Mouse (Mus musculus) limb, embryonic 14.5 days (tissue): ENCODE results near the gene Agbl1. TPM values are rescaled to one million over a fixed set of nuclear protein-coding genes. Genes with fewer than 3 reads are reported as not detected.

ENCODE experiments used
- ATAC-seq: fragments of 200-750 bp; cut with Nextera tagmentation; 2 replicates; pipeline ENCODE4 v1.8.0; 2017; ENCODE audit warnings: low read depth, moderate number of reproducible peaks, moderate TSS enrichment; ENCODE audit not compliant: low FRiP score
- DNase-seq: peaks from one replicate; pipeline ENCODE4 v3.0.0-alpha.2; 2015; ENCODE audit warnings: low spot score
- H3K27ac ChIP-seq: fragments of 300-500 bp; sonication (generic); replicated peaks from 2 replicates; pipeline ENCODE4 v1.5.1; 2014; ENCODE audit warnings: low read depth, mild to moderate bottlenecking, low read length, moderate library complexity, mixed read lengths
- H3K27me3 ChIP-seq: fragments of 300-500 bp; sonication (generic); 2 replicates; pipeline ENCODE4 v1.6.1; 2014; ENCODE audit warnings: low read length, mixed read lengths; ENCODE audit not compliant: control insufficient read depth, insufficient read depth
- H3K36me3 ChIP-seq: fragments of 300-500 bp; sonication (generic); 2 replicates; pipeline ENCODE4 v1.6.1; 2014; ENCODE audit warnings: mild to moderate bottlenecking, low read length, moderate library complexity, mixed read lengths; ENCODE audit not compliant: control insufficient read depth, insufficient read depth
- H3K4me1 ChIP-seq: fragments of 300-500 bp; sonication (generic); 2 replicates; pipeline ENCODE4 v1.6.1; 2014; ENCODE audit warnings: antibody characterized with exemption, low read length, mixed read lengths; ENCODE audit not compliant: control insufficient read depth, insufficient read depth
- H3K4me2 ChIP-seq: fragments of 300-500 bp; sonication (generic); replicated peaks from 2 replicates; pipeline ENCODE4 v1.6.1; 2014; ENCODE audit warnings: low read depth, mild to moderate bottlenecking, low read length, moderate library complexity; ENCODE audit not compliant: severe bottlenecking
- H3K4me3 ChIP-seq: fragments of 300-500 bp; sonication (generic); replicated peaks from 2 replicates; pipeline ENCODE4 v1.5.1; 2014; ENCODE audit warnings: low read length
- H3K9ac ChIP-seq: fragments of 300-500 bp; sonication (generic); 2 replicates; pipeline ENCODE4 v1.6.1; 2014; ENCODE audit warnings: mild to moderate bottlenecking, low read depth, low read length, moderate library complexity; ENCODE audit not compliant: severe bottlenecking
- H3K9me3 ChIP-seq: fragments of 300-500 bp; sonication (generic); 2 replicates; pipeline ENCODE4 v1.6.1; 2016; ENCODE audit warnings: low read length; ENCODE audit not compliant: control insufficient read depth
- POLR2A ChIP-seq: fragments of 200-500 bp; IDR thresholded peaks from 2 replicates; pipeline ENCODE4 v1.8.0; 2012; ENCODE audit warnings: inconsistent platforms, mild to moderate bottlenecking, moderate library complexity, borderline replicate concordance; ENCODE audit not compliant: insufficient read depth, insufficient read length; ENCODE audit errors: extremely low read depth
- WGBS: fragments of 180-500 bp; shearing (Covaris S2); extraction: QIAGEN DNeasy Blood & Tissue Kit; methylation state at CpG from one replicate; pipeline ENCODE4 v1.1.7; 2014; 5-methylcytosine and 5-hydroxymethylcytosine counted together
- polyA plus RNA-seq, 2 experiments: library from polyadenylated mRNA; depleted of rRNA in 1 of 2; stranded (reverse) in 1 of 2; unstranded in 1 of 2; fragments of >200 nt; fragmentation: Nextera tagmentation in 1 of 2; extraction: Ambion mirVana in 1 of 2; gene quantifications; 2 replicates each; pipeline versions ENCODE4 v1.2.1 to v1.2.3; 2012 to 2014

Agbl1 gene
- polyA plus RNA-seq, 2 experiments, result 0.14 to 0.15 TPM

- no peak for ATAC-seq
- DNase-seq, result no peak
- no peak for TF ChIP-seq POLR2A
- Histone ChIP-seq H3K9ac (no peak overlapping the region), H3K27me3 (no peaks in the 10 kb centered on the region), H3K4me1 (no peaks in the 10 kb centered on the region), H3K4me3 (no peak overlapping the region), H3K4me2 (no peak overlapping the region), H3K9me3 (no peaks in the 10 kb centered on the region), H3K36me3 (no peaks in the 10 kb centered on the region), H3K27ac (no peak overlapping the region)
Observed at GRCm38 (mm10) chr7:76918871-76919270, 689.2 kb downstream of the Agbl1 start.

GRCm38 (mm10) chr7:76921671-76922070 lies 692.0 kb downstream of the Agbl1 start:
- DNase-seq (no peak), ATAC-seq (no peak)
- 60% methylated on average over 2 of the region's 2 CpGs for WGBS
- no peaks in the 10 kb centered on the region for H3K4me1 ChIP-seq
- H3K9ac ChIP-seq, result no peak overlapping the region
- no peaks in the 10 kb centered on the region for H3K9me3 ChIP-seq
- no peak overlapping the region for H3K4me3 ChIP-seq
- H3K4me2 ChIP-seq, result no peak overlapping the region
- H3K27ac ChIP-seq, result no peak overlapping the region
- no peak for TF ChIP-seq POLR2A
- no peaks in the 10 kb centered on the region for H3K36me3 ChIP-seq
- H3K27me3 ChIP-seq, result no peaks in the 10 kb centered on the region

- H3K27ac ChIP-seq, result no peak overlapping the region
- no peak overlapping the region for H3K4me3 ChIP-seq
- no peaks in the 10 kb centered on the region for H3K27me3 ChIP-seq
- H3K4me2 ChIP-seq, result no peak overlapping the region
- no peaks in the 10 kb centered on the region for H3K4me1 ChIP-seq
- DNase-seq, result no peak
- H3K9me3 ChIP-seq, result no peaks in the 10 kb centered on the region
- H3K36me3 ChIP-seq, result no peaks in the 10 kb centered on the region
- no peak for TF ChIP-seq POLR2A
- ATAC-seq, result no peak
- H3K9ac ChIP-seq, result no peak overlapping the region
Observed at GRCm38 (mm10) chr7:76935219-76935618, 705.5 kb downstream of the Agbl1 start.

DNA sequence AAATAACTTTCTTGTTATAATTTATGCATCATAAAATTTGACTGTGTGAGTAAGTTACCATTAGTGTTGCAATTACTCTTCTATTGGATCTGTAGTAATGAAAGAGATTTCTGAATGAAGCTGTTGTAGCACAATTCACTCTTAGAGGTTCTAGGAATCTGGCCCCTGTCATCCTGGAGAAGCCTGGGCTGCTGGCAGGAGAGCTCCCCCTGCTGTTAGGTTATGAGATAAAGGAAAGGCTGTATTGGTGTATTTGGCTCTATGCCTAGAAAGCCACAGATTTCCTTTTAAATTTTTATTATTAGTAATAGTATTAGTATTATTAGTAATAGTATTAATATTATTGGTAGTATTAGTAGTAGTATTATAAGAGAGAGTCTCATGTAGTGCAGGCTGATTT lies 711.8 kb downstream of the Agbl1 start:
- DNase-seq (peak; percentile 14), ATAC-seq (no peak)
- H3K36me3 ChIP-seq, result no peaks in the 10 kb centered on the region
- no peak overlapping the region for H3K4me3 ChIP-seq
- TF ChIP-seq POLR2A, result no peak
- H3K4me2 ChIP-seq, result no peak overlapping the region
- H3K9me3 ChIP-seq, result no peaks in the 10 kb centered on the region
- H3K9ac ChIP-seq, result no peak overlapping the region
- H3K27ac ChIP-seq, result no peak overlapping the region
- no peaks in the 10 kb centered on the region for H3K27me3 ChIP-seq
- no peaks in the 10 kb centered on the region for H3K4me1 ChIP-seq

GRCm38 (mm10) chr7:76971334-76971733 lies 741.6 kb downstream of the Agbl1 start:
- no peak for TF ChIP-seq POLR2A
- H3K4me2 ChIP-seq, result no peak overlapping the region
- WGBS, result 17% methylated on average over 3 of the region's 3 CpGs
- 0 out of 2 replicates have a peak, but pooled peaks cover 3% of the 10 kb centered on the region for H3K9me3 ChIP-seq
- no peak overlapping the region for H3K27ac ChIP-seq
- ATAC-seq, result no peak
- no peaks in the 10 kb centered on the region for H3K4me1 ChIP-seq
- H3K36me3 ChIP-seq, result no peaks in the 10 kb centered on the region
- H3K9ac ChIP-seq, result no peak overlapping the region
- no peaks in the 10 kb centered on the region for H3K27me3 ChIP-seq
- H3K4me3 ChIP-seq, result no peak overlapping the region
- no peak for DNase-seq

DNA sequence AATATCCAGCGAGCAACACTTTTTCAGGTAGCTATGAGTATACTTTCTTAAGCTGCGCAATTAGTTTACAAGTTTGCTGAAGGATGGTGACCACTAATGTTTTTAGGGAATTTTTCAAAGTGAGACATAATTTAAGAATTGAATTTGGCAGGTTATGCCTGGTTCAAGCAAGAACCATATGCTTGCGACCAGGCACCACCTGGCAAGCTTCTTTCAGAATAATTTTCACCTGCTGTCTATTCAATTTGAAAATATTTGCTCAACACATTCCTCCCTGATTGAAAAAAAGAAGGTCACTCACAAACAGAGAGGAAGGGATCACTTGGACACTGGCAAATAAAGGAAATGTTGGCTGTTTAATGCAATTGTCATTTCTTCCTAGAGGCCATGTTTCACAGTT lies 779.9 kb downstream of the Agbl1 start:
- no peak overlapping the region for H3K9ac ChIP-seq
- ATAC-seq (no peak), DNase-seq (no peak)
- WGBS, result 84% methylated on average over 3 of the region's 3 CpGs
- H3K27ac ChIP-seq, result no peak overlapping the region
- H3K27me3 ChIP-seq, result no peaks in the 10 kb centered on the region
- H3K4me2 ChIP-seq, result no peak overlapping the region
- H3K36me3 ChIP-seq, result no peaks in the 10 kb centered on the region
- H3K4me3 ChIP-seq, result no peak overlapping the region
- H3K9me3 ChIP-seq, result no peaks in the 10 kb centered on the region
- no peaks in the 10 kb centered on the region for H3K4me1 ChIP-seq
- no peak for TF ChIP-seq POLR2A
